Mouse (Mus musculus) kidney, embryonic 14.5 days (tissue): ENCODE results near the gene Slc25a42. TPM values are rescaled to one million over a fixed set of nuclear protein-coding genes. Genes with fewer than 3 reads are reported as not detected.

Experiments
- ATAC-seq: fragments of 200-750 bp; cut with Nextera tagmentation; 2 replicates; pipeline ENCODE4 v1.8.0; 2017; ENCODE audit warnings: moderate number of reproducible peaks, mild to moderate bottlenecking, moderate TSS enrichment, moderate library complexity; ENCODE audit not compliant: low FRiP score, low TSS enrichment
- H3K27ac ChIP-seq: fragments of 300-500 bp; sonication (generic); 2 replicates; pipeline ENCODE4 v1.5.1; 2014; ENCODE audit warnings: low read depth, mild to moderate bottlenecking, low read length, moderate library complexity, mixed read lengths
- H3K27me3 ChIP-seq: fragments of 300-500 bp; sonication (generic); 2 replicates; pipeline ENCODE4 v1.6.1; 2014; ENCODE audit warnings: mild to moderate bottlenecking, low read length; ENCODE audit not compliant: control insufficient read depth, insufficient read depth
- H3K36me3 ChIP-seq: fragments of 300-500 bp; sonication (generic); 2 replicates; pipeline ENCODE4 v1.6.1; 2014; ENCODE audit warnings: low read length, mixed read lengths; ENCODE audit not compliant: control insufficient read depth, insufficient read depth
- H3K4me1 ChIP-seq: fragments of 300-500 bp; sonication (generic); 2 replicates; pipeline ENCODE4 v1.6.1; 2014; ENCODE audit warnings: low read length, mixed read lengths; ENCODE audit not compliant: control insufficient read depth, insufficient read depth
- H3K4me2 ChIP-seq: fragments of 300-500 bp; sonication (generic); replicated peaks from 2 replicates; pipeline ENCODE4 v1.6.1; 2014; ENCODE audit warnings: low read depth, mild to moderate bottlenecking, low read length
- H3K4me3 ChIP-seq: fragments of 300-500 bp; sonication (generic); 2 replicates; pipeline ENCODE4 v1.5.1; 2014; ENCODE audit warnings: mild to moderate bottlenecking, low read length
- H3K9ac ChIP-seq: fragments of 300-500 bp; sonication (generic); 2 replicates; pipeline ENCODE4 v1.6.1; 2014; ENCODE audit warnings: low read depth, mild to moderate bottlenecking, low read length, moderate library complexity
- H3K9me3 ChIP-seq: fragments of 300-500 bp; sonication (generic); 2 replicates; pipeline ENCODE4 v1.6.1; 2016; ENCODE audit warnings: low read length; ENCODE audit not compliant: control insufficient read depth
- WGBS: fragments of 180-500 bp; shearing (Covaris S2); extraction: QIAGEN DNeasy Blood & Tissue Kit; methylation state at CpG from one replicate; pipeline ENCODE4 v1.1.7; 2014; 5-methylcytosine and 5-hydroxymethylcytosine counted together
- polyA plus RNA-seq: library from polyadenylated mRNA; unstranded; fragments of >200 nt; fragmentation: Nextera tagmentation; extraction: Ambion mirVana; gene quantifications from 2 replicates; pipeline ENCODE4 v1.2.1, GENCODE M21; 2014

Slc25a42 gene
- polyA plus RNA-seq, 1 experiment from 2014 or later = 3.0 TPM

DNA sequence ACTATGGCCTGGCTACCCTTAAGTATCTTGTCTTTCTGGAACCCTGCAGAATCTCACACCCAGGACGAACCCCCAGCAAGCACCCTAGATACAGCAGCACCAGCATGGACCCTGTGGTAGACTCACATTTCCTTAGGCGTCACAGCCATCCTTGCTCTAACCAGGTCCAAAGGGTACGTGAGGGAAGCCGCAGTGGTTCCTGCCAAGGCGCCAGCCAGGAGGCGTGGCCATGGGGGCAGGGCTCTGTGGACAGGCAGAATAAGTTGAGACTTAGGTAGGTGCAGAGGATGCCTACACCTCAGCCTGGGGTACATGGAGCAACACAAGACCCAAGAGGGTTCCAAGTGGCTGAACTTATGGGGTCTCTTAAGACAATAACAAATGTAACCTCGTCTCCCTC is 23.4 kb downstream of the Slc25a42 start:
- Histone ChIP-seq H3K27me3 (no peaks in the 10 kb centered on the region), H3K4me3 (no peak overlapping the region), H3K36me3 (no peaks in the 10 kb centered on the region), H3K9ac (no peak overlapping the region), H3K4me2 (no peak overlapping the region), H3K9me3 (no peaks in the 10 kb centered on the region), H3K4me1 (no peaks in the 10 kb centered on the region), H3K27ac (no peak overlapping the region)
- 74% methylated on average over 7 of the region's 7 CpGs for WGBS
- no peak for ATAC-seq

DNA sequence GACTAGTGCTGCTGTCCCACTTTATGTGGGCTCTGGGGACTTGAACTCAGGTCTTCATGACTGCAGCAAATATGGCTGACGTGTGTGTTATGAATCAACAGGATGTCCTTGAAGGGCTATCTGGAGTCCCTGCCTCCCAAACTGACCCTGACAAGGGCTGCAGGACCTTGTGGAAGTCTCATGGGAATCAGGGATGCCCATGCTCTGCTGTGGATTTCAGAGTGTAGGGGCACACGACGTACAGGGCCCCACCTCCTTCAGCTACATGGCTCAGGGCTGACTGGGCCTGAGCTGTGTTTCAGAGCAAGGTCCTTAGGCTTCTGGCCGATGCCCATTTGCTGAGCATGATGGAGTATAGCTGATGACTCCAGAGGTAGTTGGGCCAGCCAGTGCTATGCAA is 28.9 kb downstream of the Slc25a42 start:
- 92% methylated on average over 4 of the region's 4 CpGs for WGBS
- Histone ChIP-seq H3K4me3 (no peak overlapping the region), H3K4me1 (no peaks in the 10 kb centered on the region), H3K27ac (no peak overlapping the region), H3K4me2 (no peak overlapping the region), H3K36me3 (peaks cover 31% of the 10 kb centered on the region), H3K9me3 (no peaks in the 10 kb centered on the region), H3K27me3 (no peaks in the 10 kb centered on the region), H3K9ac (no peak overlapping the region)
- ATAC-seq = no peak

DNA sequence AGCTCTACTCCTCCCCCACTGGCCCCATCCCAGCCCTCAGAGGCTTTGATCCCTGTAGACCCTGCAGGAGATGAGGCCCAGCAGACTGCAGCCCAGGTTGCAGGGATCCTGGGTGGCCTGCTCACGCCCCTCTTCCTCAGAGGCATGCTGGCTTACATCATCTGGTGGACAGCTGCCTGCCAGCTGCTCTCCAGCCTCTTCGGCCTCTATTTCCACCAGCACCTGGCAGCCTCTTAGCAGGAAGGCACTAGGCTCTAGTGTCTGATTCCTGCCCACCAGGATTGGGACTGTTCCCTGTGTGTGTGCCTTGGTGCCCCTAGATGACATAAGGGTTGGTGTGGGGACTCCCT is 30.2 kb downstream of the Slc25a42 start:
- Histone ChIP-seq H3K4me3 (no peak overlapping the region), H3K27ac (no peak overlapping the region), H3K27me3 (no peaks in the 10 kb centered on the region), H3K4me2 (no peak overlapping the region), H3K9ac (no peak overlapping the region), H3K9me3 (no peaks in the 10 kb centered on the region), H3K4me1 (no peaks in the 10 kb centered on the region), H3K36me3 (peaks cover 40% of the 10 kb centered on the region)
- WGBS = 33% methylated on average over 2 of the region's 2 CpGs
- ATAC-seq = no peak

DNA sequence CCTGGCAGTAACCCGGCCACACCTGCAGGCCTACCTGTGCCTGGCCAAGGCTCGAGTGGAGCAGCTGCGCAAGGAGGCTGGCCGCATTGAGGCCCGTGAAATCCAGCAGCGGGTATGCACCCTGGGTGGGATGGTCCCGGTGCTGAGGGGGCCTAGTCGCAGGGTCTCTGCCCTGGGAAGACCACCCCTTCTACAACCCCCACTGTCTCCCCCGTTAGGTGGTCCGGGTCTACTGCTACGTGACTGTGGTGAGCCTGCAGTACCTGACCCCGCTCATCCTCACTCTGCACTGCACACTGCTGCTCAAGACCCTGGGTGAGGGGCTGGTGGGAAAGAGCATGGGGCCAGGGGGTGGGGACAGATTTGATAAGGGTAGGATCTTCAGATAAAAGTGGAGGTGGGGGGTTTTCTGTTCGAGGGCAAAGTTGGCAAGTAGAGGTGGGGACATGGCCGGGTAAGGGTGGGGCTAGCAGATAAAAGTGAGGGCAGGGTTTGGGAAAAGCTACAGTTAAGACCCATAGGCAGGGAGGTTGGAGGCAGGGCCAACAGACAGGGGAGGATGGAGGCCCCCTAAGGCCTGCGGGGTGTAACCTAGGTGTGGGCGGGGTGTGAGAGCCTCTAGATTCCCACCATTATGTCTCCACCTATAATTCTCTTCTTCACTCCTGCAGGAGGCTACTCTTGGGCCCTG is 30.7 kb downstream of the Slc25a42 start:
- no peak overlapping the region for H3K27ac ChIP-seq
- no peaks in the 10 kb centered on the region for H3K27me3 ChIP-seq
- H3K4me2 ChIP-seq = no peak overlapping the region
- H3K4me1 ChIP-seq = no peaks in the 10 kb centered on the region
- peaks cover 42% of the 10 kb centered on the region for H3K36me3 ChIP-seq
- H3K9ac ChIP-seq = no peak overlapping the region
- no peaks in the 10 kb centered on the region for H3K9me3 ChIP-seq
- 57% methylated on average over 16 of the region's 16 CpGs for WGBS
- no peak for ATAC-seq
- H3K4me3 ChIP-seq = no peak overlapping the region

DNA sequence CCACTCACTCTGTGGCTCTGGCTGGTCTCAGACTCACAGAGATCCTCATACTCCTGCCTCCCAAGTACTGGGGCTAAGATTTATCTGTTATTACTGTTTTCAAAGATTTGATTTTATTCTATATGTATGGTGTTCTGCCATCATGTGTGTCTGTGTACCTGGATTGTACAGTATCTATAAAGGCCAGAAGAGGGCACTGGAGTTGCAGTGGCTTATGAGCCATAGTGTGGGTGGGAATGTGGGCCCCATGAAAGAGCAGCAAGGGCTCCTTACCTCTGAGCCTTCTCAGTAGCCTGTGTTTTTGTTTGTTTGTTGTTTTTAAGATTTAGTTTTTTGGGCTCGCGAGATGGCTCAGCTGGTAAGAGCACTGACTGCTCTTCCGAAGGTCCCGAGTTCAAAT is 33.0 kb downstream of the Slc25a42 start:
- H3K9me3 ChIP-seq = no peaks in the 10 kb centered on the region
- 94% methylated on average over 4 of the region's 4 CpGs for WGBS

DNA sequence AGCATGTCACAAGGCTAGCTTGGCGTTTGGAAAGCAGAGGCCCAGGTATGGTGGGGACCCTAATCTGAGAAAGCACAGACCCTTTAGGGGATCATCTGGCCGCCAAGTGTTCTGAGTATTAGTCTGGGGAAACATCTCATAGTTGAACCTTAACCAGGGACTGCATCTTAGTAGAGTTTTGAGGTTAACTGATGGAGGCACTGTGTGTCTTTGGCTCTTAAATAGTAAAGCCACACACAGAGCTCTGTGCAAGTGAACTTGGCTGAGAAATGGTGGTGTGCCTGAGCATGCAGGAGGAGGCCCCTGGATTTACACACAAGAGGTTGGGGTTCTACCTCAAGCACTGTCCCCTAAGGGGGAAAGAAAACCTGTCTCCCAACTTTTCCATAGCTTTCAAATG is 33.9 kb downstream of the Slc25a42 start:
- H3K9ac ChIP-seq = no peak overlapping the region
- no peak overlapping the region for H3K4me2 ChIP-seq
- ATAC-seq = no peak
- no peaks in the 10 kb centered on the region for H3K27me3 ChIP-seq
- WGBS = 90% methylated on average over 2 of the region's 2 CpGs
- peaks cover 3% of the 10 kb centered on the region; the same call in 1 of the 2 replicates for H3K4me1 ChIP-seq
- peaks cover 45% of the 10 kb centered on the region for H3K36me3 ChIP-seq
- H3K4me3 ChIP-seq = no peak overlapping the region
- H3K9me3 ChIP-seq = no peaks in the 10 kb centered on the region
- no peak overlapping the region for H3K27ac ChIP-seq

More for the DNA sequence above, 33.0 kb downstream of the Slc25a42 start:
- no peak overlapping the region for H3K4me3 ChIP-seq
- ATAC-seq = no peak
- H3K9ac ChIP-seq = no peak overlapping the region
- no peak overlapping the region for H3K27ac ChIP-seq
- H3K4me2 ChIP-seq = no peak overlapping the region
- no peaks in the 10 kb centered on the region for H3K4me1 ChIP-seq
- peaks cover 45% of the 10 kb centered on the region for H3K36me3 ChIP-seq
- H3K27me3 ChIP-seq = no peaks in the 10 kb centered on the region

DNA sequence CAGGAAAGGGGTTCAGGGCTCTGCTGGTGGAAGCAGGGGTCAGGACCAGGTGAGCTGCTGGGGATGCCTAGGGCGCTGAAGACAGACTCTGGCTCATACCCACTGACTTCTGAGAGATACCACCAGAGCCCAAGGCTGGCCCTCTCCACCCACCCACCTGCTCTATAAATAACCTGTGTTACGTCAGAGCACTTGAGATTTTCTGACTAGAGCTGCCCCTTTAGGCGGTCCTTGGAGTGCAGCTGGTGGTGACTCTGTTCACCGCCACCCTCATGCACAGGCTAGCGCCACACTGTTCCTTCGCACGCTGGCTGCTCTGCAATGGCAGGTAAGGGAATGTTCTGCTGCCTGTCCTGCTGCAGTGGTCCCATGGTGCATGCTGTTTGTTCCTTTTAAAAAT is 38.0 kb downstream of the Slc25a42 start:
- no peak overlapping the region for H3K4me3 ChIP-seq
- WGBS = 88% methylated on average over 7 of the region's 7 CpGs
- no peak overlapping the region for H3K27ac ChIP-seq
- no peaks in the 10 kb centered on the region for H3K9me3 ChIP-seq
- no peak for ATAC-seq
- no peaks in the 10 kb centered on the region for H3K27me3 ChIP-seq
- H3K4me2 ChIP-seq = no peak overlapping the region
- peaks cover 6% of the 10 kb centered on the region; the same call in 1 of the 2 replicates for H3K4me1 ChIP-seq
- H3K9ac ChIP-seq = no peak overlapping the region
- peaks cover 21% of the 10 kb centered on the region for H3K36me3 ChIP-seq

DNA sequence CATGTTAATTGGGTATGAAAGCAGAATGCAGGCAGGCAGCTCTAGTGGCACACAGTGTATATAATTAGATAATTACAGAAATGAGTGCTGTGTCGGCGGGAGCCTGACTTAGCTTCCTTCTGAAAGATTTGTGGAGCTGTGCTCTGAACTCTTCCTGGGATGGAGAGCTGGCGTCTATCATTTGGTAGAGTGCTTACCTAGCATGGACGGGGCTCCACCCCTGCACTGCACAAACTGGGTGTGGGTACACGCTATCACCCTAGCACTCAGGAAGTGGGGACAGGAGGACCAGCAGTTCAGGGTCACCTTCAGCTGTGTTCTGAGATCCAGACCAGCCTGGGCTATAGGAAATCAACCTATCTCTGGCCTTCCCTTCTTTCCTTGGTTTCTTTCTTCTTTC is 38.8 kb downstream of the Slc25a42 start:
- peak overlapping the region; percentile 50; the same call in 1 of the 2 replicates for H3K4me2 ChIP-seq
- no peak overlapping the region for H3K9ac ChIP-seq
- no peaks in the 10 kb centered on the region for H3K27me3 ChIP-seq
- no peak for ATAC-seq
- WGBS = 80% methylated on average over 5 of the region's 5 CpGs
- H3K4me3 ChIP-seq = no peak overlapping the region; the same call in 1 of the 2 replicates
- peaks cover 6% of the 10 kb centered on the region; the same call in 1 of the 2 replicates for H3K4me1 ChIP-seq
- H3K36me3 ChIP-seq = peaks cover 16% of the 10 kb centered on the region; the same call in 1 of the 2 replicates
- H3K27ac ChIP-seq = no peak overlapping the region
- H3K9me3 ChIP-seq = no peaks in the 10 kb centered on the region

DNA sequence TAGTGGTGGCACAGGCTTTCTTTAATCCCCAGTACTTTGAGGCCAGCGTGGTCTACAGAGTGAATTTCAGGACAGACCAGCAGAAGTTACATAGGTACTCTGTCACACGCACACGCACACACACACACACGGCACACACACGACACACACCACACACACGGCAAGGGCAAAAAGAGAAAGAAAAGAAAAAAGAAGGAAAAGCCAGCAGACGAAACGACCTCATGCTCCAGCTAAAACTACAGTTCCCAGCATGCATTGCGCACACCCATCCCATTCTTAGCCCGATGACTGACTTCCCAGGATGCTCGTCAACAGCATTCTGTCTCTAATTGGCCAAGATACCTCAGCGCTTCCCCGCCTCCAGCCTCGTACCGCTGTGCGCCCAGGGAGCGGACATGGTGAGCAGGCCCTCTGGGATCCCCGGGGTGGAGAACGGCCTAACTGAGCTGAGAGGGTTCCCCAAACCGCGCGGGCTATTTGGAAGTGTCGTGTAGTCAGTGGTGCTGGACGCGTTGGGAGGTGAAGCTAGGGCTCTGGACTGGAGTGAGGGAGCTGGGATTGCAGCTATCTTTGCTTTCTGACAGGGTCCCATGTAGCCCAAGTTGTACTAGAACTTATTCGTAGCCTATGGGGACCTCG is 39.9 kb downstream of the Slc25a42 start, which contains the start of gene Tmem161a:
Gene Tmem161a (plus strand): TSS at position 314 of the 639 bp plus-strand sequence.
- peaks cover 6% of the 10 kb centered on the region; the same call in 1 of the 2 replicates for H3K4me1 ChIP-seq
- no peaks in the 10 kb centered on the region for H3K9me3 ChIP-seq
- H3K4me2 ChIP-seq = peak within 1 kb of the TSS; percentile 50
- 2% methylated on average over 27 of the region's 27 CpGs for WGBS
- peak; percentile 97 for ATAC-seq
- H3K27ac ChIP-seq = 0 out of 2 replicates have a peak within 1 kb of the TSS, but pooled peaks have one; percentile 1
- peaks cover 8% of the 10 kb centered on the region; the same call in 1 of the 2 replicates for H3K36me3 ChIP-seq
- H3K4me3 ChIP-seq = peak within 1 kb of the TSS; percentile 67
- H3K9ac ChIP-seq = peak within 1 kb of the TSS; percentile 80
- no peaks in the 10 kb centered on the region; the same call in 1 of the 2 replicates for H3K27me3 ChIP-seq
